Mouse (Mus musculus) monocyte, adult 5-6 weeks (primary cell): ENCODE data around the gene Arl2bp. TPM values are rescaled to one million over a fixed set of nuclear protein-coding genes. Genes with fewer than 3 reads are reported as not detected.

Experiments
- ATAC-seq: fragments of 153-309, 156-312 bp; replicated peaks from 2 replicates; pipeline ENCODE4 v1.8.0; 2017; ENCODE audit warnings: mild to moderate bottlenecking; ENCODE audit not compliant: low TSS enrichment, insufficient number of reproducible peaks, severe bottlenecking, poor library complexity, low FRiP score
- total RNA-seq: library from RNA; stranded (forward); fragments of 200-1000, 200-491, 200-594 nt; gene quantifications from 3 replicates; pipeline ENCODE4 v1.2.3, GENCODE M21; 2017

The Arl2bp gene
- 40.4 to 122 TPM (median 48.4 TPM) in 3 replicates for total RNA-seq

GRCm38 (mm10) chr8:94666456-94667308 is at the start of gene Arl2bp:
Arl2bp (plus strand) TSS chr8:94666600.
- peak; percentile 98 for ATAC-seq

GRCm38 (mm10) chr8:94624885-94625284 is 41.5 kb upstream of the Arl2bp start:
- no peak for ATAC-seq

GRCm38 (mm10) chr8:94633564-94634194 is 32.7 kb upstream of the Arl2bp start:
- ATAC-seq: no peak

GRCm38 (mm10) chr8:94634211-94634610 is 32.2 kb upstream of the Arl2bp start:
- peak; percentile 47 for ATAC-seq

GRCm38 (mm10) chr8:94641183-94641582 is 25.2 kb upstream of the Arl2bp start:
- no peak for ATAC-seq

GRCm38 (mm10) chr8:94641938-94642337 is 24.5 kb upstream of the Arl2bp start:
- no peak for ATAC-seq

GRCm38 (mm10) chr8:94645202-94645601 is 21.2 kb upstream of the Arl2bp start:
- no peak for ATAC-seq

- no peak for ATAC-seq
Measured at GRCm38 (mm10) chr8:94646165-94646564, 20.2 kb upstream of the Arl2bp start.

GRCm38 (mm10) chr8:94649496-94649895 is 16.9 kb upstream of the Arl2bp start:
- ATAC-seq: no peak

- no peak for ATAC-seq
Measured at GRCm38 (mm10) chr8:94652951-94653350, 13.4 kb upstream of the Arl2bp start.

GRCm38 (mm10) chr8:94654994-94655393 is 11.4 kb upstream of the Arl2bp start:
- no peak for ATAC-seq

- ATAC-seq: no peak
Measured at GRCm38 (mm10) chr8:94658031-94658430, 8.4 kb upstream of the Arl2bp start.

- ATAC-seq: no peak
Measured at GRCm38 (mm10) chr8:94660418-94660817, 6.0 kb upstream of the Arl2bp start.

- ATAC-seq: no peak
Measured at GRCm38 (mm10) chr8:94664722-94665121, 1.7 kb upstream of the Arl2bp start.

- ATAC-seq: 0 out of 2 replicates have a peak, but pooled peaks have one; percentile 34
Measured at GRCm38 (mm10) chr8:94674384-94674783, 8.0 kb downstream of the Arl2bp start.

GRCm38 (mm10) chr8:94675923-94676322 is 9.5 kb downstream of the Arl2bp start:
- ATAC-seq: no peak

GRCm38 (mm10) chr8:94678582-94678981 is 12.2 kb downstream of the Arl2bp start:
- no peak for ATAC-seq

GRCm38 (mm10) chr8:94680414-94680813 is 14.0 kb downstream of the Arl2bp start:
- ATAC-seq: no peak

- ATAC-seq: no peak
Measured at GRCm38 (mm10) chr8:94682732-94683524, 16.5 kb downstream of the Arl2bp start.
